Mouse (Mus musculus) cortical plate, adult 2 months (tissue): ENCODE data around the gene Cog5.

Experiments
- CTCF ChIP-seq: fragments of 200-500 bp; IDR thresholded peaks from 2 replicates; pipeline ENCODE4 v1.5.1; 2011; ENCODE audit warnings: mild to moderate bottlenecking, control low read depth, low read length; ENCODE audit not compliant: insufficient read depth; ENCODE audit errors: extremely low read depth
- POLR2A ChIP-seq: fragments of 200-500 bp; IDR thresholded peaks from 2 replicates; pipeline ENCODE4 v1.6.1; 2011; ENCODE audit warnings: mild to moderate bottlenecking, low read length, control low read depth; ENCODE audit not compliant: insufficient read depth; ENCODE audit errors: extremely low read depth

DNA sequence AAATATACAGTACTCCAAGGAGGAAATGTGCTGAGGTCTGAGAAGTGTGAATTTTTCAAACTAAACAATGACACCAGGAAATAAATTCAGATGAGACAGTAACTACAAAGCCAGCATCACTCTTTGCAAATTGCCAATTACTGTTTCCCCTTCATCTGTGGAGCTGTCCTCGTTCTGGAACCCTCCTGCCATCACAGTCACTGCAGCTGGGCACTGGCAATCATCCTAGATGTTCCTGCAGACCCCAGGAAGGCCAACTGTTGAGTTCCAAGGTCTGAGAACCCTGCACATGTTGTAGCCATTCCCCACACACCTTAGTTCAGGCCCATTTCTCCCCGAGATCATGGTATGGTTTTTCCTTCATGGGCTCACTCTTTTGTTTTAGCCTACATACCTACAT is 329.5 kb downstream of the Cog5 start:
- TF ChIP-seq CTCF (no peak), POLR2A (no peak)
